Mouse (Mus musculus) activated CD4-positive, CD25-positive, alpha-beta regulatory T cell, adult 4 months (primary cell): ENCODE results near the gene Hmg20b. TPM values are rescaled to one million over a fixed set of nuclear protein-coding genes. Genes with fewer than 3 reads are reported as not detected.
A peak's percentile ranks its signal among the peaks of the same experiment; 100 is the strongest.

Source experiments
- ATAC-seq: one replicate; pipeline ENCODE4 v1.8.0; 2017
- polyA plus RNA-seq, 2 experiments: library from polyadenylated mRNA; unstranded; fragments of 100-300 nt; shearing (Covaris generic); gene quantifications; one replicate each; pipeline ENCODE4 v1.2.1; 2017

Hmg20b gene
- polyA plus RNA-seq, 2 experiments from 2014 or later, result 18.7 to 20.6 TPM

DNA sequence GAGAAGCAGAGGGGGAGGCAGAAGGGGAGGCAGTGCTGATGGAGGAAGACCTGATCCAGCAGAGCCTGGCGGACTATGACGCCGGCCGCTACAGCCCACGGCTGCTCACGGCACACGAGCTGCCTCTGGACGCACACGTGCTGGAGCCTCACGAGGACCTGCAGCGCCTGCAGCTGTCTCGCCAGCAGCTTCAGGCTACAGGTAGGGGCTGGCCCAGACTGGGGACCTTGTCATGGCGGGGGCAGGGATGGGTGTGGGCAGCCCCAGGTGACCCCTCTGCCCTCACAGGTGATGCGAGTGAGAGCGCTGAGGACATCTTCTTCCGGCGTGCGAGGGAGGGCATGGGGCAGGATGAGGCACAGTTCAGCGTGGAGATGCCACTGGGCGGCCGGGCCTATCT is 25.1 kb downstream of the Hmg20b start:
- ATAC-seq, result no peak

- no peak for ATAC-seq
Observed at GRCm38 (mm10) chr10:81323791-81324530, 26.3 kb downstream of the Hmg20b start.

GRCm38 (mm10) chr10:81323141-81323775 is 27.0 kb downstream of the Hmg20b start:
- no peak for ATAC-seq

DNA sequence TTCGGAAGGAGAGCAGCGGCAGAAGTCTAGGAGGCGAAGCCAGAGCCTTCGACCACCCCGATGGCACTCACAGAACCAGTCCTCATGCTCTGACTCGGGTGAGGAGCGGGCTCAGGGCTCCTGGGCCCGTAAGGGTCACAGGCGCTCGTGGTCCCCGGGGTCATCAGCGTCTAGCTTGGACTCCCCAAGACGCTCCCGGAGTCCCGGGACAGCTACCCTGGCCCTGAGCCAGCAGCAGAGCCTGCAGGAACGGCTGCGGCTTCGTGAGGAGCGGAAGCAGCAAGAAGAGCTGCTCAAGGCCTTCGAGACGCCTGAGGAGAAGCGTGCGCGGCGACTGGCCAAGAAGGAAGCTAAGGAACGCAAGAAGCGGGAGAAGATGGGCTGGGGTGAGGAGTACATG is 27.8 kb downstream of the Hmg20b start:
- ATAC-seq, result no peak

DNA sequence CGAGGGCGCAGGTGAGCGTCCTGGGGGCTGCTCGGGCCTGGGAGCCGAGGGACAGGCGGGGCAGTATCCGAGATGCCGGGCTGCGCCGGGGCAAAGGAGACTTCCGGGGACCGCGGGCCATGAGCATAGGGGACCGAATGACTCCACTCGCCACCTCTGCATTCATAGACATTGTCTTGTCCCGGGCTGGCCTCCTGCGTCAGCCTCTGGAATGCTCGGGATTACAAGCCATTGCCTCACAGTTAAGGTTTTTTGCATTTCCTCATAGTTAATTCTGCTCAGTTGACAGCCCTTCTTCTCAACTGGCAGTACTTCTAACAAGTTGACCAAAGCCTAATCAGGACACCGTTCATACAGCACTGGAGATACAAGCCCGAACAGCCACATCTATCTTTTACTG is 28.8 kb downstream of the Hmg20b start:
- no peak for ATAC-seq

GRCm38 (mm10) chr10:81320550-81321347 is 29.5 kb downstream of the Hmg20b start, which contains the start of gene Cactin:
TSS of gene Cactin (plus strand) at chr10:81321103.
- ATAC-seq, result peak; percentile 85

DNA sequence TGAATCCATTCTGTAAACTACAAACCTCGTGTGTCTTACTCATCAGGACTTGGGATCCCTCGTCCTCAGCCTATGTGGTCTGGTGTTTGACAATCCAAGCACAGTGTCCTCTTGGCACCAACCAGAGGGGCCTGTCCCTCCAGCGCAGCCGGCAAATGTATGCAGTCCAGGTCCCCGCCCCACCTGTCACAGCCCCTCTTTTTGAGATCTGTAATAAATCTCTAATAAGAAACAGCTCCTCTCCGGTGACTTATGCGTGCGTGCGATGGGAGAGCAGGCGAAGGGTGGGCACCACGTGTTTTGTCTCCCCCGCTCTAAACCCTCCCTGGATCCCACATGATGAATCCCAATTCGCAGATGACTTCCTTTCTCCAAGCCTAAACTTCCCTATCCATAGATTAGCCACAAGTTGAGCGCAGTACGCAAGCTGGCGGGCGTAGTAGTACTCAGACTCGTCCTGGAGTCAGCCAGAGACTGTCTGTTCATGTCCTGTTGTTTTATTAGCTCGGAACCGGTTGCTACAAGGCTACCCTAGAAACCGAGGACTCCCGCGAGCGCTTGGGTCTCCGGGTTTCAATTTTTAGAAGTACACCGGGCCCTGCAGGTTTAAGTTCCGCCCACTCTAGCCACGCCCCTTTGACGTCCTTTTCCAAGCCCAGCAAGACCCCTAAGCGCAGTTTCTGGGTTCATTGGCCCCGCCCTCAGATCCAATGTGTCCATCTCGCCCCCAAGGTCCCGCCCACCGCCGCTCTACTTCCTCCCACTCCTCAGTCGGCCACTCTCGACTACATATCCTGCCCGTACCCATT is 30.3 kb downstream of the Hmg20b start:
- ATAC-seq, result no peak

DNA sequence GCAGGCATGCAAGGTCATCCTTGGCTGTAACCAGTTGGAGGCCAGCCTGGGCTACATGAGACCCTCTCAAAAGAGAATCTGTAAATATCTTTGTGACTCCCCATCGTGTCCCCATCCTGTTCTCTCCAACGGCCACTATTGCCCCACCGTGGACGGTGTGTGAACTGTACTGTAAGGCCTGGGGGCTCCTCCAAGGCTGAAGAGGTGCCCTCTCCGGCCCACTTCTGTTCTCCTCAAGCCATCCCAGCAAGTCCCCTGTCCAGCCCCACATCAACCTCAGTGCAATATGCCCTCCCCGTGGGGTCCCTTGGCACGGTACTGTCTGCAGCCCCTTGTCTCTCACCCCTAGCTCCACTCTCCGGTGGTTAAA is 31.0 kb downstream of the Hmg20b start:
- ATAC-seq, result no peak

DNA sequence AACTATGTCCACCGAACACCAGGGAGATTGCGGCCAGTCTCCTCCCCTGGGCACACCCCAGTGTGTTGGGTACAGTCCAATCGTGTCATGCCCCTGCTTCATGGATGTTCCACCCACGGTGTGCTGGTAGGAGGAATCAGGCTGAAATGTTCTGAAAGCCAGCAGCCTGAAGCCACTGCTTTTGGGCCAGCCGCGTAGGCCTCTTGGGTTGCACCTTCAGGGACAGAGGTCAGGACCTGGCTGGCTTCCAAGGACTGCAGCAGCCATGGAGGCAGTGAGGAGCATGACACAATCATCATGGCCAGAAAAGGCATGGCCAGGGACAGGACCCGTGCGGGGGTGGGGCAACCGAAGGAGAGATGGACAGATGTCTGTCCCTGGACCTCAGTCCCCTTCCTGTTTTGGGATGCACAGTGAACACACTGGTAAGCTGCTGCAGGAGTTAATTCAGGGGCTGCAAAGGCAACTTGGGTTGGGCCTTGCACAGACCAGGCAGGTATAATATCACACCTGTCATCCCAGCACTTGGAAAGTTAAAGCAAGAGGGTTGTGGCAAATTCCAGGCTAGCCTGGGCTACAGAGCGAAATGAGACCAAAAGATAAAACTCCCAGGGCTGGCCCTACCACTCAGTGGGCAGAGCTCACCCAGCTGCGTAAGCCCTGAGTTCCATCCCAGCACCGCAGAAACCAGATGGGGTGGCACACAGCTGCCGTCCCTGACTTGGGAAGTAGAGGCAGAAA is 31.5 kb downstream of the Hmg20b start:
- ATAC-seq, result no peak

GRCm38 (mm10) chr10:81317273-81317672 is 33.0 kb downstream of the Hmg20b start:
- ATAC-seq, result no peak

DNA sequence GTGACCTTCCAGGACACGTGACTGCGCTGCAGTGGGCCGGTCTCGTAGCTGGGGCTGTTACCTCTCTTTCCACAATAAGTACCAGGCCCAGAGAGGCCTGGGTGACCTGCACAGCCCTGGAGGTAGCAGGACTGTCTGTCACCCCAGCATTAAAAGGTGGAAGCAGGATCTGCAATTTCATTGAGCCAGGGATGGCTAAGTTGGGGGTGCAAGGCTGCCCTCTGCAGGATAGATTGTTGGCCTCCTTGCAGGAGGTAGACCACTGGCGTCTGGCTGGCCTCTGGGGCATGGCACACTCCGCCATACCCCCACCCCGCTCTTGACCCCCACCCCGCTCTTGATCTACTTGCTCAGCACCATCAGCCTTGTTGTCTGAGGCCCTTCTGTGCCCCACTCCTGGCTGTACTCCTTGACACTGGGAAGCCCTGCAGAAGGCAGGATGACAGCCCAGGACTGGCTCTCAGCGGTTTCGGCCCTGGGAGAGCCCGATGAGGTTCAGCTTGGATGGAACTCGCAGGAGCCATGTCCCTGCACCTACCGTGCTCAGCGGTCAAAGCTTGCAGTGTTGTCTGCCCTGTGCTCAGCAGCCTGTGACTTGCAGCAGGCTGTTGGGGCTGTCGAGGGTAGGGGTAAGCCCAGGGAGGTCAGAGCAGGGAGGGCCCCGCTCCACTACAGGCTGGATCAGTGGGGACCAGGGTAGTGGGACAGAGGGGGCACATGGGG is 33.8 kb downstream of the Hmg20b start:
- no peak for ATAC-seq

- no peak for ATAC-seq
Observed at GRCm38 (mm10) chr10:81315587-81315986, 34.7 kb downstream of the Hmg20b start.

- no peak for ATAC-seq
Observed at GRCm38 (mm10) chr10:81314201-81314600, 36.1 kb downstream of the Hmg20b start.

- ATAC-seq, result no peak
Observed at GRCm38 (mm10) chr10:81313581-81313980, 36.7 kb downstream of the Hmg20b start.

DNA sequence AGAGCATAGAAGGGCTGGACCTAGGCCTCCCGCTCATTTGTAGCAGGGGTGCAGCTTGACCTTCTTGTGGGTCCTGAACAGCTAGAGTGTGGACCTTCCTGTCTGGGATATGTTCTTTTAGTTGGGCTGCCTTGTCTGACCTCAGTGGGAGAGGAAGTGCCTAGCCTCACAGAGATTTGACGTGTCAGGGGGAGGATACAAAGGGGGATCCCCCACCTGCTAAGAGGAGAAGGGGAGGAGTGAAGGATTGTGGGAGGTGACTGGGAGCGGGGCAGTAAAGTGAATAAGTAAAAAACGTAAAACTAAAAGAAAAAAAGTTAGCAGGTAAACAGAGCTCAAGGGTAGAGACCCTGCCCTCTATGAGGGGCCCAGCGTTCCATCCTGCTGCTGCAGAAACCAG is 40.7 kb downstream of the Hmg20b start:
- ATAC-seq, result peak; percentile 86

DNA sequence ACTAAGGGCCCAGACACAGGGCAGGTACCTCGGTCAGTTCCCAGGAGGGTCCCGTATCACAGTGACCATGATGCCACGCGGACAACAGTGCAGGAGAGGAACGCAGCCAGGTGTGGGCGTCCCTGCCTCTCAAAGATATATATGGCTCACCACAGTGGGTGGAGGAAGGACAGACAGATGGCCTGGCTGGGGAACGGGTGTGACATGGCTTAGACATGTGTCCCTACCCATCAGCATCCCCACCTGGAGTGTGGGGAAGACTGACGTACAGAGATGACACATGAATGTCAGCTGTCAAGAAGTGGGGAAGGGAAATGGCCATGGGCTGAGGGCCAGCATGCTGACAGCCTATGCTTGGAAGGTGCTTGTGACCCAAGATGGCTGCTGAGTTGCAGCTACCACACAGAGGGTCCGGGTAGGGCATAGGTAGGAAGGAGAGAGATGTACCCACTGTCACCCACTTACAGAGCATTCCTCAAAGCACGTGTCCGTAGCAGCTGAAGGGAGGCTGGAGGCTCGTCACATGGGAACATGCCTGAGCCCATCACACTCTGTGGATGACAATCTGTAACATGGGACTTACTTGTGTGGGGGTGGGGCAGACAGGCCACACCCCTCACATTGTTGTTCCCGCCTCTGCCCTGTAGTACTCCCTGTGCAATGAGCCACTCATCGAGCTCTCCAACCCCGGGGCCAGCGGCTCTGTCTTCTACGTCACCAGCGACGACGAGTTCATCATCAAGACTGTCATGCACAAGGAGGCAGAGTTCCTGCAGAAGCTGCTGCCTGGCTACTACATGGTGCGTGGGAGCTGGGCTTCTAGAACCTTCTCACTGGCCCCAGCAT is 43.2 kb downstream of the Hmg20b start:
- ATAC-seq, result no peak

- no peak for ATAC-seq
Observed at GRCm38 (mm10) chr10:81306173-81306668, 44.1 kb downstream of the Hmg20b start.

- ATAC-seq, result no peak
Observed at GRCm38 (mm10) chr10:81305663-81306062, 44.6 kb downstream of the Hmg20b start.

- ATAC-seq, result peak; percentile 21
Observed at GRCm38 (mm10) chr10:81304597-81305238, 45.6 kb downstream of the Hmg20b start.

DNA sequence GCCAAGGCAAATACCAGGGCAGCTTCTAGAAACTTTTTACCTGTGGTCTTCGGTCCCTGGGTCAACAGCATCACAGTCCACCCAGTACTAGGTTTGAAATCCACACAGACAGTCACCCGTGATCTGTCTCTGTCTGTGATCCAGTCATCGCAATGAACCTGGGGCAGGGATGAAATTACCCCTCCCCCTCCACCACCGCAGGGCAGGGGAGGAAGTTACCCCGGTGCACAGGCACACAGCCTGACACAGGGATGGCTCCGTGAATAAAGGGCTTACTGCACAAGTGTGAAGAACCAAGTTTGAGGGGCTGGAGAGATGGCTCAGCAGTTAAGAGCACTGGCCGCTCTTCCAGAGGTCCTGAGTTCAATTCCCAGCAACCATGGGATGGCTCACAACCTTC is 46.5 kb downstream of the Hmg20b start:
- peak; percentile 63 for ATAC-seq
